Mouse (Mus musculus) hindbrain, embryonic 14.5 days (tissue): Measurements from ENCODE around the gene Lefty2. TPM values are rescaled to one million over a fixed set of nuclear protein-coding genes. Genes with fewer than 3 reads are reported as not detected.
"Not testable (repeated sequence)": the region's sequence is repeated elsewhere in the genome, so short reads cannot be mapped to it uniquely, and the experiment has no call there.

Experiments used
- ATAC-seq: fragments of 200-750 bp; cut with Nextera tagmentation; 2 replicates; pipeline ENCODE4 v1.8.0; 2017; ENCODE audit warnings: moderate number of reproducible peaks, mild to moderate bottlenecking, moderate TSS enrichment, moderate library complexity; ENCODE audit not compliant: low FRiP score
- DNase-seq: peaks from one replicate; pipeline ENCODE4 v3.0.0-alpha.2; 2015; ENCODE audit warnings: low spot score
- H3K27ac ChIP-seq: fragments of 300-500 bp; sonication (generic); 2 replicates; pipeline ENCODE4 v1.5.1; 2014; ENCODE audit warnings: mild to moderate bottlenecking, moderate library complexity
- H3K27me3 ChIP-seq: fragments of 300-500 bp; sonication (generic); 2 replicates; pipeline ENCODE4 v1.6.1; 2014; ENCODE audit warnings: mild to moderate bottlenecking, low read length, mixed read lengths; ENCODE audit not compliant: control insufficient read depth, insufficient read depth
- H3K36me3 ChIP-seq: fragments of 300-500 bp; sonication (generic); replicated peaks from 2 replicates; pipeline ENCODE4 v1.6.1; 2014; ENCODE audit not compliant: control insufficient read depth, insufficient read depth
- H3K4me1 ChIP-seq: fragments of 300-500 bp; sonication (generic); replicated peaks from 2 replicates; pipeline ENCODE4 v1.6.1; 2014; ENCODE audit warnings: antibody characterized with exemption, low read length, mixed read lengths; ENCODE audit not compliant: control insufficient read depth, insufficient read depth
- H3K4me2 ChIP-seq: fragments of 300-500 bp; sonication (generic); replicated peaks from 2 replicates; pipeline ENCODE4 v1.6.1; 2014; ENCODE audit warnings: mild to moderate bottlenecking, moderate library complexity
- H3K4me3 ChIP-seq: fragments of 300-500 bp; sonication (generic); replicated peaks from 2 replicates; pipeline ENCODE4 v1.5.1; 2014; ENCODE audit warnings: mild to moderate bottlenecking, low read length
- H3K9ac ChIP-seq: fragments of 300-500 bp; sonication (generic); 2 replicates; pipeline ENCODE4 v1.6.1; 2014
- H3K9me3 ChIP-seq: fragments of 300-500 bp; sonication (generic); 2 replicates; pipeline ENCODE4 v1.6.1; 2016; ENCODE audit warnings: low read length; ENCODE audit not compliant: control insufficient read depth
- WGBS: fragments of 180-500 bp; shearing (Covaris S2); extraction: QIAGEN DNeasy Blood & Tissue Kit; methylation state at CpG from one replicate; pipeline ENCODE4 v1.1.7; 2014; 5-methylcytosine and 5-hydroxymethylcytosine counted together
- polyA plus RNA-seq: library from polyadenylated mRNA; unstranded; fragments of >200 nt; fragmentation: Nextera tagmentation; extraction: Ambion mirVana; gene quantifications from 2 replicates; pipeline ENCODE4 v1.2.1, GENCODE M21; 2014

Lefty2 gene
- polyA plus RNA-seq, 1 experiment from 2014 or later: 1.5 TPM

GRCm38 (mm10) chr1:180922273-180923048 lies 29.6 kb downstream of the Lefty2 start:
- H3K27me3 ChIP-seq: no peaks in the 10 kb centered on the region
- no peaks in the 10 kb centered on the region for H3K36me3 ChIP-seq
- DNase-seq (no peak), ATAC-seq (no peak)
- no peaks in the 10 kb centered on the region for H3K4me1 ChIP-seq
- no peak overlapping the region for H3K27ac ChIP-seq
- 82% methylated on average over 6 of the region's 6 CpGs for WGBS
- H3K4me3 ChIP-seq: no peak overlapping the region
- no peaks in the 10 kb centered on the region for H3K9me3 ChIP-seq
- no peak overlapping the region for H3K9ac ChIP-seq
- no peak overlapping the region for H3K4me2 ChIP-seq

GRCm38 (mm10) chr1:180924737-180925136 lies 31.8 kb downstream of the Lefty2 start:
- H3K27me3 ChIP-seq: no peaks in the 10 kb centered on the region
- no peaks in the 10 kb centered on the region for H3K4me1 ChIP-seq
- ATAC-seq: no peak
- H3K36me3 ChIP-seq: no peaks in the 10 kb centered on the region
- no peak overlapping the region for H3K4me2 ChIP-seq
- 34% methylated on average over 2 of the region's 2 CpGs for WGBS
- H3K9me3 ChIP-seq: no peaks in the 10 kb centered on the region
- H3K4me3 ChIP-seq: no peak overlapping the region
- H3K9ac ChIP-seq: no peak overlapping the region
- DNase-seq: no peak
- H3K27ac ChIP-seq: no peak overlapping the region

- 76% methylated on average over 4 of the region's 4 CpGs for WGBS
- ATAC-seq (no peak), DNase-seq (no peak)
- H3K4me3 ChIP-seq: no peak overlapping the region
- H3K4me2 ChIP-seq: no peak overlapping the region
- H3K36me3 ChIP-seq: no peaks in the 10 kb centered on the region
- H3K9me3 ChIP-seq: no peaks in the 10 kb centered on the region
- no peaks in the 10 kb centered on the region for H3K4me1 ChIP-seq
- H3K27me3 ChIP-seq: no peaks in the 10 kb centered on the region
- H3K27ac ChIP-seq: no peak overlapping the region
- no peak overlapping the region for H3K9ac ChIP-seq
Observed at GRCm38 (mm10) chr1:180926286-180926685, 33.4 kb downstream of the Lefty2 start.

- no peak overlapping the region for H3K4me3 ChIP-seq
- H3K27ac ChIP-seq: no peak overlapping the region
- 66% methylated on average over 2 of the region's 2 CpGs for WGBS
- no peaks in the 10 kb centered on the region for H3K36me3 ChIP-seq
- H3K4me1 ChIP-seq: no peaks in the 10 kb centered on the region
- H3K9ac ChIP-seq: no peak overlapping the region
- no peaks in the 10 kb centered on the region for H3K9me3 ChIP-seq
- H3K4me2 ChIP-seq: no peak overlapping the region
- H3K27me3 ChIP-seq: peaks cover 15% of the 10 kb centered on the region
- ATAC-seq: no peak
- DNase-seq: no peak
Observed at GRCm38 (mm10) chr1:180929599-180929998, 36.7 kb downstream of the Lefty2 start.

- 55% methylated on average over 3 of the region's 3 CpGs for WGBS
- Histone ChIP-seq H3K27ac (no peak overlapping the region), H3K27me3 (peaks cover 30% of the 10 kb centered on the region), H3K9ac (no peak overlapping the region), H3K9me3 (no peaks in the 10 kb centered on the region), H3K36me3 (no peaks in the 10 kb centered on the region), H3K4me2 (no peak overlapping the region), H3K4me3 (no peak overlapping the region), H3K4me1 (no peaks in the 10 kb centered on the region)
- ATAC-seq (no peak), DNase-seq (no peak)
Observed at GRCm38 (mm10) chr1:180931106-180931505, 38.2 kb downstream of the Lefty2 start.

GRCm38 (mm10) chr1:180933659-180934058 lies 40.8 kb downstream of the Lefty2 start:
- Histone ChIP-seq H3K27ac (no peak overlapping the region), H3K36me3 (no peaks in the 10 kb centered on the region), H3K4me1 (no peaks in the 10 kb centered on the region), H3K4me3 (no peak overlapping the region), H3K4me2 (no peak overlapping the region), H3K27me3 (peaks cover 55% of the 10 kb centered on the region), H3K9ac (no peak overlapping the region), H3K9me3 (no peaks in the 10 kb centered on the region)
- DNase-seq (no peak), ATAC-seq (no peak)
- WGBS: 10% methylated on average over 6 of the region's 6 CpGs

- 11% methylated on average over 21 of the region's 21 CpGs for WGBS
- H3K4me2 ChIP-seq: no peak within 1 kb of the TSS
- no peak for DNase-seq
- no peak within 1 kb of the TSS for H3K27ac ChIP-seq
- H3K4me1 ChIP-seq: no peaks in the 10 kb centered on the region
- no peak within 1 kb of the TSS for H3K4me3 ChIP-seq
- no peak for ATAC-seq
- no peaks in the 10 kb centered on the region for H3K9me3 ChIP-seq
- no peaks in the 10 kb centered on the region for H3K36me3 ChIP-seq
- no peak within 1 kb of the TSS for H3K9ac ChIP-seq
- H3K27me3 ChIP-seq: peaks cover 55% of the 10 kb centered on the region
Observed at GRCm38 (mm10) chr1:180934467-180935419, 41.8 kb downstream of the Lefty2 start, which contains the start of gene Lefty1. Gene Lefty1, plus strand, starts transcription at chr1:180935022.

GRCm38 (mm10) chr1:180936610-180937398 lies 43.9 kb downstream of the Lefty2 start:
- H3K4me3 ChIP-seq: peak overlapping the region; percentile 13
- ATAC-seq, H3K9ac ChIP-seq, H3K4me1 ChIP-seq, DNase-seq, H3K36me3 ChIP-seq, H3K9me3 ChIP-seq, H3K27ac ChIP-seq: not testable (repeated sequence)
- peaks cover 70% of the 10 kb centered on the region for H3K27me3 ChIP-seq
- peak overlapping the region; percentile 40 for H3K4me2 ChIP-seq
- 2% methylated on average over 32 of the region's 41 CpGs for WGBS

GRCm38 (mm10) chr1:180937631-180938030 lies 44.7 kb downstream of the Lefty2 start:
- H3K9me3 ChIP-seq, ATAC-seq, H3K9ac ChIP-seq, H3K4me3 ChIP-seq, H3K4me2 ChIP-seq, DNase-seq, H3K4me1 ChIP-seq, H3K36me3 ChIP-seq, H3K27ac ChIP-seq: not testable (repeated sequence)
- WGBS: 12% methylated on average over 13 of the region's 13 CpGs
- peaks cover 78% of the 10 kb centered on the region for H3K27me3 ChIP-seq
